In genomic region chr3:120416634-120417033, GRCm38 (mm10) we compare ENCODE assay signal across 23 mouse cellular contexts.
"Had no signal": no experiment of that assay in that cellular context is flagged by ENCODE, and none has a peak within 500 bp of the region (broad histone marks: within the 10 kb centered on the region; RNA-seq: fewer than 3 reads in every experiment).

No protein-coding gene starts in this region.

- H3K4me2 ChIP-seq: heart, embryonic 11.5 days; hindbrain, embryonic 12.5 days; hindbrain, embryonic 14.5 days; intestine, embryonic 15.5 days; limb, embryonic 13.5 days; limb, embryonic 15.5 days; liver, embryonic 12.5 days had no signal

- H3K36me3 ChIP-seq: hindbrain, embryonic 10.5 days; hindbrain, embryonic 12.5 days; intestine, embryonic 15.5 days; limb, embryonic 13.5 days; limb, embryonic 15.5 days; liver, embryonic 12.5 days had no signal

- H3K4me3 ChIP-seq: heart, adult 2 months; hindbrain, embryonic 10.5 days; hindbrain, embryonic 12.5 days; intestine, embryonic 15.5 days; limb, embryonic 13.5 days; limb, embryonic 15.5 days; liver, embryonic 12.5 days had no signal

- H3K27me3 ChIP-seq: hindbrain, embryonic 12.5 days; intestine, embryonic 15.5 days; limb, embryonic 13.5 days; limb, embryonic 15.5 days; liver, embryonic 12.5 days had no signal

- H3K9me3 ChIP-seq: hindbrain, embryonic 10.5 days; hindbrain, embryonic 12.5 days; intestine, embryonic 15.5 days; limb, embryonic 13.5 days; limb, embryonic 15.5 days; liver, embryonic 12.5 days had no signal

- ATAC-seq: hindbrain, embryonic 16.5 days; inflammation-experienced regulatory T-cells, adult 6 months; intestine, embryonic 15.5 days; intestine, postnatal 0 days; liver, embryonic 12.5 days had no signal

- H3K4me1 ChIP-seq: hindbrain, embryonic 10.5 days; hindbrain, embryonic 12.5 days; intestine, embryonic 15.5 days; limb, embryonic 13.5 days; limb, embryonic 15.5 days; liver, embryonic 12.5 days had no signal

- DNase-seq: gastrocnemius, postnatal 14 days; heart, adult 2 months; heart, postnatal 10 days; heart, postnatal 4 days; kidney, adult 18-20 months; kidney, adult 8-10 months; kidney, postnatal 10 days; kidney, postnatal 25 days; kidney, postnatal 4 days; layer of hippocampus, adult 9-11 months; layer of hippocampus, postnatal 36 days; left cerebral cortex, postnatal 4 days had no signal
